Mouse (Mus musculus) limb, embryonic 14.5 days (tissue): ENCODE measurements around the gene Icmt. TPM values are rescaled to one million over a fixed set of nuclear protein-coding genes. Genes with fewer than 3 reads are reported as not detected.
A peak's percentile ranks its signal among the peaks of the same experiment; 100 is the strongest.

Experiments
- ATAC-seq: fragments of 200-750 bp; cut with Nextera tagmentation; 2 replicates; pipeline ENCODE4 v1.8.0; 2017; ENCODE audit warnings: low read depth, moderate number of reproducible peaks, moderate TSS enrichment; ENCODE audit not compliant: low FRiP score
- DNase-seq: peaks from one replicate; pipeline ENCODE4 v3.0.0-alpha.2; 2015; ENCODE audit warnings: low spot score
- H3K27ac ChIP-seq: fragments of 300-500 bp; sonication (generic); replicated peaks from 2 replicates; pipeline ENCODE4 v1.5.1; 2014; ENCODE audit warnings: low read depth, mild to moderate bottlenecking, low read length, moderate library complexity, mixed read lengths
- H3K27me3 ChIP-seq: fragments of 300-500 bp; sonication (generic); 2 replicates; pipeline ENCODE4 v1.6.1; 2014; ENCODE audit warnings: low read length, mixed read lengths; ENCODE audit not compliant: control insufficient read depth, insufficient read depth
- H3K36me3 ChIP-seq: fragments of 300-500 bp; sonication (generic); 2 replicates; pipeline ENCODE4 v1.6.1; 2014; ENCODE audit warnings: mild to moderate bottlenecking, low read length, moderate library complexity, mixed read lengths; ENCODE audit not compliant: control insufficient read depth, insufficient read depth
- H3K4me1 ChIP-seq: fragments of 300-500 bp; sonication (generic); 2 replicates; pipeline ENCODE4 v1.6.1; 2014; ENCODE audit warnings: antibody characterized with exemption, low read length, mixed read lengths; ENCODE audit not compliant: control insufficient read depth, insufficient read depth
- H3K4me2 ChIP-seq: fragments of 300-500 bp; sonication (generic); replicated peaks from 2 replicates; pipeline ENCODE4 v1.6.1; 2014; ENCODE audit warnings: low read depth, mild to moderate bottlenecking, low read length, moderate library complexity; ENCODE audit not compliant: severe bottlenecking
- H3K4me3 ChIP-seq: fragments of 300-500 bp; sonication (generic); replicated peaks from 2 replicates; pipeline ENCODE4 v1.5.1; 2014; ENCODE audit warnings: low read length
- H3K9ac ChIP-seq: fragments of 300-500 bp; sonication (generic); 2 replicates; pipeline ENCODE4 v1.6.1; 2014; ENCODE audit warnings: mild to moderate bottlenecking, low read depth, low read length, moderate library complexity; ENCODE audit not compliant: severe bottlenecking
- H3K9me3 ChIP-seq: fragments of 300-500 bp; sonication (generic); 2 replicates; pipeline ENCODE4 v1.6.1; 2016; ENCODE audit warnings: low read length; ENCODE audit not compliant: control insufficient read depth
- POLR2A ChIP-seq: fragments of 200-500 bp; IDR thresholded peaks from 2 replicates; pipeline ENCODE4 v1.8.0; 2012; ENCODE audit warnings: inconsistent platforms, mild to moderate bottlenecking, moderate library complexity, borderline replicate concordance; ENCODE audit not compliant: insufficient read depth, insufficient read length; ENCODE audit errors: extremely low read depth
- WGBS: fragments of 180-500 bp; shearing (Covaris S2); extraction: QIAGEN DNeasy Blood & Tissue Kit; methylation state at CpG from one replicate; pipeline ENCODE4 v1.1.7; 2014; 5-methylcytosine and 5-hydroxymethylcytosine counted together
- polyA plus RNA-seq, 2 experiments: library from polyadenylated mRNA; depleted of rRNA in 1 of 2; stranded (reverse) in 1 of 2; unstranded in 1 of 2; fragments of >200 nt; fragmentation: Nextera tagmentation in 1 of 2; extraction: Ambion mirVana in 1 of 2; gene quantifications; 2 replicates each; pipeline versions ENCODE4 v1.2.1 to v1.2.3; 2012 to 2014

Icmt gene
- polyA plus RNA-seq, 2 experiments: 26.6 to 27.6 TPM

GRCm38 (mm10) chr4:152326543-152326942 lies 29.5 kb downstream of the Icmt start:
- Histone ChIP-seq H3K27ac (no peak overlapping the region), H3K9me3 (no peaks in the 10 kb centered on the region), H3K9ac (peak overlapping the region; percentile 96), H3K27me3 (no peaks in the 10 kb centered on the region), H3K4me3 (peak overlapping the region; percentile 98), H3K36me3 (peaks cover 36% of the 10 kb centered on the region), H3K4me1 (peaks cover 10% of the 10 kb centered on the region), H3K4me2 (peak overlapping the region; percentile 79)
- 1% methylated on average over 11 of the region's 11 CpGs for WGBS
- ATAC-seq (no peak), DNase-seq (no peak)
- TF ChIP-seq POLR2A: no peak

- DNase-seq: no peak
- Histone ChIP-seq H3K9ac (no peak overlapping the region), H3K36me3 (peaks cover 57% of the 10 kb centered on the region), H3K4me1 (peaks cover 10% of the 10 kb centered on the region), H3K9me3 (no peaks in the 10 kb centered on the region), H3K4me3 (no peak overlapping the region), H3K4me2 (no peak overlapping the region), H3K27ac (no peak overlapping the region), H3K27me3 (no peaks in the 10 kb centered on the region)
- WGBS: 77% methylated on average over 6 of the region's 6 CpGs
- ATAC-seq: no peak
- TF ChIP-seq POLR2A: no peak
These were observed 31.7 kb downstream of the Icmt start for GRCm38 (mm10) chr4:152328691-152329090.

- Histone ChIP-seq H3K4me3 (no peak overlapping the region), H3K27me3 (no peaks in the 10 kb centered on the region), H3K9me3 (no peaks in the 10 kb centered on the region), H3K4me2 (no peak overlapping the region), H3K4me1 (no peaks in the 10 kb centered on the region), H3K36me3 (peaks cover 70% of the 10 kb centered on the region), H3K27ac (no peak overlapping the region), H3K9ac (no peak overlapping the region)
- no peak for TF ChIP-seq POLR2A
- ATAC-seq (peak; percentile 56; the same call in 1 of the 2 replicates), DNase-seq (peak; percentile 74)
- WGBS: 55% methylated on average over 2 of the region's 2 CpGs
These were observed 35.9 kb downstream of the Icmt start for GRCm38 (mm10) chr4:152332952-152333351.

- no peak for TF ChIP-seq POLR2A
- WGBS: 96% methylated on average over 12 of the region's 12 CpGs
- Histone ChIP-seq H3K27ac (no peak overlapping the region), H3K9me3 (no peaks in the 10 kb centered on the region), H3K36me3 (peaks cover 68% of the 10 kb centered on the region), H3K4me2 (no peak overlapping the region), H3K9ac (no peak overlapping the region), H3K4me3 (no peak overlapping the region), H3K27me3 (peaks cover 5% of the 10 kb centered on the region), H3K4me1 (no peaks in the 10 kb centered on the region)
- no peak for DNase-seq
- ATAC-seq: no peak
These were observed 36.6 kb downstream of the Icmt start for GRCm38 (mm10) chr4:152333587-152333986.

- no peak for TF ChIP-seq POLR2A
- H3K4me2 ChIP-seq: no peak overlapping the region
These were observed 40.7 kb downstream of the Icmt start for GRCm38 (mm10) chr4:152337772-152338171.

More at GRCm38 (mm10) chr4:152337772-152338171, 40.7 kb downstream of the Icmt start:
- peaks cover 8% of the 10 kb centered on the region for H3K4me1 ChIP-seq
- DNase-seq (no peak), ATAC-seq (no peak)
- no peak overlapping the region for H3K4me3 ChIP-seq
- H3K9ac ChIP-seq: no peak overlapping the region
- no peaks in the 10 kb centered on the region for H3K9me3 ChIP-seq
- peaks cover 33% of the 10 kb centered on the region for H3K27me3 ChIP-seq
- H3K36me3 ChIP-seq: peaks cover 26% of the 10 kb centered on the region
- WGBS: 21% methylated on average over 6 of the region's 6 CpGs
- no peak overlapping the region for H3K27ac ChIP-seq
